18 mouse cellular contexts compared by ENCODE assay signal in genomic region chr14:103054731-103055130, GRCm38 (mm10). TPM values are rescaled to one million over a fixed set of nuclear protein-coding genes. Genes with fewer than 3 reads are reported as not detected.
"Had no signal": no experiment of that assay in that cellular context is flagged by ENCODE, and none has a peak within 500 bp of the region (broad histone marks: within the 10 kb centered on the region; RNA-seq: fewer than 3 reads in every experiment).

No protein-coding gene starts in this region.

- H3K9ac ChIP-seq: neural tube, embryonic 15.5 days; stomach, embryonic 15.5 days had no signal

- H3K4me1 ChIP-seq: neural tube, embryonic 15.5 days; stomach, embryonic 15.5 days had no signal

- H3K27ac ChIP-seq: neural tube, embryonic 15.5 days; stomach, embryonic 15.5 days; stomach, postnatal 0 days had no signal

- H3K4me3 ChIP-seq: neural tube, embryonic 15.5 days; stomach, embryonic 15.5 days had no signal

- H3K9me3 ChIP-seq: neural tube, embryonic 15.5 days; stomach, embryonic 15.5 days had no signal

- DNase-seq: retina, postnatal 1 day; right cerebral cortex, adult 18-20 months; right cerebral cortex, postnatal 14 days; right cerebral cortex, postnatal 25 days; right cerebral cortex, postnatal 4 days; spleen, adult 18-20 months; thymus, adult 18-20 months; thymus, adult 2 months; thymus, postnatal 14 days; thymus, postnatal 25 days; thymus, postnatal 36 days; thymus, postnatal 4 days had no signal

- H3K27me3 ChIP-seq: neural tube, embryonic 15.5 days; stomach, embryonic 15.5 days had no signal

- H3K36me3 ChIP-seq: neural tube, embryonic 15.5 days; stomach, embryonic 15.5 days had no signal

- H3K4me2 ChIP-seq: neural tube, embryonic 15.5 days; stomach, embryonic 15.5 days had no signal

RNA-seq across cellular contexts. Expression of gene Acod1, which starts 8.0 kb away (rescaled TPM):
- polyA plus RNA-seq: neural tube, embryonic 14.5 days; neural tube, embryonic 15.5 days; stomach, embryonic 14.5 days; stomach, postnatal 0 days; testis, adult 2 months had no signal
